Mouse (Mus musculus): ENCODE results near the gene Blmh. TPM values are rescaled to one million over a fixed set of nuclear protein-coding genes. Genes with fewer than 3 reads are reported as not detected.

Gene Blmh
- polyA plus RNA-seq (2015; fragmentation: Nextera tagmentation; extraction: Ambion mirVana) = 49.9 and 52.5 TPM in 2 replicates

DNA sequence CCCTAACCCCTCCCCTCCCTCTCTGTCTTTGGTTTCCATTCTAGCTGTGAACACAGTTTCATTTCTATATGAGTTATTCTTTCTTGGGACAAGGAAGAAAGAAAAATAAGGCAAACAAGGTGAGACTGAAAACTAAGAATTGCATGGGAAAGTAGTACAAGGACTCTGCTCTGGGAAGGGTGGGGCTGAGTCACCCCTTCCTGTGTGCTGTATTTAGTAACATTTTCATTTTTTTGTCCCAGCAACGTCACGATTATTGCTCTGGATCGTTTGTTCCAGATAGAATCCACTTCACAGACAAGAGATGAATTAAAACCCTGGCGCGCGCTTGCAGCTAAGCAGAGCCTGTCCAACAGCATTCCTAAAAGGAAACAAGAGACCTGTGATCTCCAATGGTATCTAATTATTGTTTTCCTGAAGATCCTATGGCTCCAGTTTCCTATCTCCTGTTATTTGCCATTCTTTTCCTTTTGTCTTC lies at the start of gene Blmh:
Gene Blmh, plus strand, starts transcription at position 51 of the 478 bp plus-strand sequence.

DNA sequence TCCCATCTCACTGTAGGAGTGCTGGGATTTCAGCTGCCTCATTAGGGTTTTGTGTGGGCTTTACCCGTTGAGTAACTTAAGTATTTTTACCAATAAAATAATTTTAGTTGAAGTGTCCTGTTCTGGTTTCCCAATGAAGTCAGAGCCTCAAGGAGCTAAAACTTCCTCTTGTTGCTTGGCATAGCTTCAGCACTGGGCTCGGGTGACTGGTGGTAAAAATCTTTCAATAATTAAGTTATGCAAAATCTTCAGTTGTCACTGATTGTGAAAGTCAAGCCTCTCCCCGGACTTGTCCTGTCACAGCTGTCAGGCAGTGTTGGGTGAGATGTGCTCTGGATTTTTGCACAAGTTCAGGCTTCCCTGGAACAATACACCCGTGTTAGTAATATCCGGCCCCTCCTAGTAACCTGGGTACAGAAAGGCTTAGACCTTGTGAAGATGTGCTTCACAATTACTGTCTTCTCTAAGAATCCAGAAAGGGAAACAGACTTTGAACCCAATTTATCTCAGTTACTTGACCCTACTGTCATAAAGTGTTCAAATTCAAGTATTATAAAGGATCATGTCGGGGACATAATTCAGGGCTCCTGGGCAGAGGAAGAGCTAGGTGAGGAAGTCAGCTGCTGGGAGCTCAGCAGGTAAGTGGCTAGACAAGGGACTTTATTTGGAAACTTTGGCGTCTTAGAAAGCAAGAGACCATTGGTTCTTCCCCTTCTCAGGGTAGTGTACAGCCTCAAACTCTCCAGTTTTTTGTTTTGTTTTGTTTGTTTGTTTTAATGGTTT lies 22.8 kb upstream of the Blmh start, which contains the start of gene Tmigd1:
Gene Tmigd1, plus strand, starts transcription at position 581 of the 783 bp plus-strand sequence.

DNA sequence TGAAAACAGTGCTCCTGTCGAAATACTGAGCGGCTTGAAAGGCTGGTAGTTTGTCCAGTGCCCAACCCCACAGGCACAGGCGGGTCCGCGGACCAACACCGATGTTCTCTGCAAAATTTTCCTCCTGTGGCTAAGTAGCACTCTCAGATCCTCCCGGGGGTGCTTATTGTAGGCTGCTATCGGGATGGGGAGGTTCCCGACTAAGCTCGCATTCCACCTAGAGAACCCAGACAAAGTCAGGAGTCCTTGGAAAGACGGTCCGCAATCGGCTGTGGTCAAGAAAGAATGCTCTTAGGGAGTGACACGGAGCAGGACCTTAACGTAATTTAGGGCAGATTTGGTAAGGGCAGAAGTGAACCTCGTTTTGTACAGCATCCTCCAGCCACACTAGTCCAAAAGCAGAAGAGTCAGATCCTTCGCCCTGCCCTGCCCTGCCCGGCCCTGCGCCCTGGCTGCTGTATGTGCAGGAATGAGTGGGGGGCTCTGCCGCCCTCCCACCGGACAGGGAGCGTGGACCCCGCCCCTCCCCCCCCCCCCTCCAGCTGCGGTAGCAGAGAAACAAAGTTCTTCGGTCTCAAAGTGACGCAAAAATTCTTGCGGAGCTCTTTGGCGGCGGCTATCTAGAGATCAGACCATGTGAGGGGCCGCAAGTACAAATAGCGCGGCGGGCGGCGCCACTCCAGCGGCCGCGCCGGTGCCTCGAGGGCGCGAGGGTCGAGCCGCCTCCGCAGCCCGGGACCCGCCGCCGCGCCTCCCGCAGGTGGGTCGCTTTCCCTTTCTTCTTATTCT lies 73.5 kb downstream of the Blmh start, which contains the start of gene Slc6a4:
Gene Slc6a4, plus strand, starts transcription at position 688 of the 789 bp plus-strand sequence.

Other genes starting within 250 kb of the Blmh start
- 0.35 and 0.55 TPM in 2 replicates for gene Trarg1, start 245.0 kb upstream of the Blmh start, polyA plus RNA-seq (2015; fragmentation: Nextera tagmentation; extraction: Ambion mirVana)
- gene Gosr1, start 161.2 kb upstream of the Blmh start, polyA plus RNA-seq (2015; fragmentation: Nextera tagmentation; extraction: Ambion mirVana) = 10.9 and 12.1 TPM in 2 replicates
- gene Cpd, start 77.8 kb upstream of the Blmh start, polyA plus RNA-seq (2015; fragmentation: Nextera tagmentation; extraction: Ambion mirVana) = 7.8 and 8.7 TPM in 2 replicates
- gene Tmigd1, start 22.6 kb upstream of the Blmh start, polyA plus RNA-seq (2015; fragmentation: Nextera tagmentation; extraction: Ambion mirVana) = 0.13 TPM in 1 of 2 replicates, not detected in the other
- 3.5 and 7.5 TPM in 2 replicates for gene Slc6a4, start 73.8 kb downstream of the Blmh start, polyA plus RNA-seq (2015; fragmentation: Nextera tagmentation; extraction: Ambion mirVana)
- gene Nsrp1, start 153.6 kb downstream of the Blmh start, polyA plus RNA-seq (2015; fragmentation: Nextera tagmentation; extraction: Ambion mirVana) = 52.6 and 62.5 TPM in 2 replicates